Mouse (Mus musculus) testis, adult 2 months (tissue): ENCODE measurements around the gene Exoc2. TPM values are rescaled to one million over a fixed set of nuclear protein-coding genes. Genes with fewer than 3 reads are reported as not detected.

Experiments
- H3K27ac ChIP-seq: fragments of 200-500 bp; 2 replicates; pipeline ENCODE4 v1.5.1; 2012; ENCODE audit warnings: low read depth, low read length; ENCODE audit not compliant: control insufficient read depth, insufficient read depth
- H3K27me3 ChIP-seq: fragments of 200-500 bp; 2 replicates; pipeline ENCODE4 v1.6.1; 2012; ENCODE audit warnings: mild to moderate bottlenecking, low read length, moderate library complexity; ENCODE audit not compliant: control insufficient read depth, insufficient read depth
- H3K36me3 ChIP-seq: fragments of 200-500 bp; 2 replicates; pipeline ENCODE4 v1.6.1; 2012; ENCODE audit warnings: mild to moderate bottlenecking, low read length; ENCODE audit not compliant: control insufficient read depth, insufficient read depth
- H3K4me1 ChIP-seq: fragments of 200-500 bp; 2 replicates; pipeline ENCODE4 v1.6.1; 2012; ENCODE audit warnings: low read length; ENCODE audit not compliant: control insufficient read depth, insufficient read depth
- H3K4me3 ChIP-seq: fragments of 200-500 bp; 2 replicates; pipeline ENCODE4 v1.5.1; 2012; ENCODE audit warnings: low read depth, mild to moderate bottlenecking, low read length, moderate library complexity, mixed read lengths; ENCODE audit not compliant: control insufficient read depth
- CTCF ChIP-seq: fragments of 200-500 bp; IDR thresholded peaks from 2 replicates; pipeline ENCODE4 v1.5.1; 2012; ENCODE audit warnings: low read depth, mild to moderate bottlenecking, inconsistent platforms, low read length, moderate library complexity; ENCODE audit not compliant: control insufficient read depth, insufficient read depth, insufficient replicate concordance
- POLR2A ChIP-seq: fragments of 200-500 bp; IDR thresholded peaks from 2 replicates; pipeline ENCODE4 v1.6.1; 2012; ENCODE audit warnings: low read depth, mild to moderate bottlenecking, inconsistent platforms, low read length, moderate library complexity; ENCODE audit not compliant: control insufficient read depth
- polyA plus RNA-seq: library from polyadenylated mRNA; depleted of rRNA; stranded (reverse); fragments of >200 nt; gene quantifications from 2 replicates; pipeline ENCODE4 v1.2.3, GENCODE M21; 2012

Gene Exoc2
- polyA plus RNA-seq, 1 experiment = 10.7 TPM

GRCm38 (mm10) chr13:30921914-30922313 lies 52.0 kb downstream of the Exoc2 start:
- H3K4me3 ChIP-seq = no peak overlapping the region
- H3K36me3 ChIP-seq = no peaks in the 10 kb centered on the region
- no peak for TF ChIP-seq POLR2A
- TF ChIP-seq CTCF = no peak
- no peak overlapping the region for H3K27ac ChIP-seq
- H3K4me1 ChIP-seq = no peaks in the 10 kb centered on the region
- H3K27me3 ChIP-seq = no peaks in the 10 kb centered on the region

DNA sequence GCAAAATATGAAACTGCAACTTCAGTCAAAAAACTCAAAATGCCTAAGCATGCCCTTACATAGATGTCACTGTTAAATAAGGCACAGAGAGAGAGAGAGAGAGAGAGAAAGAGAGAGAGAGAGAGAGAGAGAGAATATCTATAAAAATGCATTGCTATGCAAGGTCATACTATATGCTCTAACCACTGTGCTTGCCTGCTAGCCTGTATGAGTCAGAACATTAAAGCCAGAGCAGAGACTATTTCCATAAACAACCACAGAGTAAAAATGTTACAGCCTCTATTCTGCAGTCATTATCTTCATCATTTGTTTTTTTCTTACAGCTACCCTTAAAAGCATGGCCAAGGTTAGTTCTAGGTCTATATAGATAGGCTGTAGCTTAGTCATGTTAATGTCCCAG lies 60.1 kb downstream of the Exoc2 start:
- Histone ChIP-seq H3K27ac (no peak overlapping the region), H3K4me1 (no peaks in the 10 kb centered on the region), H3K27me3 (no peaks in the 10 kb centered on the region), H3K4me3 (no peak overlapping the region), H3K36me3 (no peaks in the 10 kb centered on the region; the same call in 1 of the 2 replicates)
- TF ChIP-seq POLR2A (no peak), CTCF (no peak)

- Histone ChIP-seq H3K27ac (no peak overlapping the region), H3K4me1 (no peaks in the 10 kb centered on the region), H3K36me3 (no peaks in the 10 kb centered on the region; the same call in 1 of the 2 replicates), H3K27me3 (no peaks in the 10 kb centered on the region), H3K4me3 (no peak overlapping the region)
- TF ChIP-seq CTCF = no peak
- no peak for TF ChIP-seq POLR2A
Measured at GRCm38 (mm10) chr13:30913028-30913427, 60.9 kb downstream of the Exoc2 start.

DNA sequence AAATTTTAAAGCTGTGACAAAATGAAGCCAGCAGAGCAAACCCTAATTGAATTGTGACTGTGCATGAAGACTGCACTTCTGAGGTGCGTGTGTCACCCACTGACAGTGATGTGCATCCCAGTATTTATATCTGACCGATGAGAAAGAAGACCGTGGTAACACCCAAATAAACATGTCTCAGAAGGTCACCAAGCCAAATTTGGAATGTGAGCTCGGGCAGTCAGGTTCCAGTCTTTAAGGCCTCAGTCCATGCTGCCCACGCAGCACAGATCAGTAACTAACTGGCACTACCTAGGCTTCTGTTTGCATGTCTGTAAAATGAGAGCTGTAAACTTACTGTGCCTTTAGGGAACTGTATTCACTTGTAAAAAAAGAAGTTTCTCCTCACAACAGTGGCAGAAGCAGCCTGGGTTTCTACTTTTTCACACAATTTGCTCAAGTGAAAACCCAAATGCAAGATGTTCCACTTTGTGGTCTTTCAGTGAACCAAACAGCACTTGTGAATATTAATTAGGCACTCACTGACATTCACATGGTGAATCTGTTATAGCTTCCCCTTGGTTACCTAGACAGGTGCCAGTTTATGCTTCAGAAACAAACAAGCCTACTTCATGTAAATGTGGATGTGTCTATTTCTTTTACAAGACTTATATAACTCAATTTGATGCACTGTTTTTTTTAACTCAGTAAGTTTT lies 61.8 kb downstream of the Exoc2 start:
- H3K4me3 ChIP-seq = no peak overlapping the region
- H3K36me3 ChIP-seq = no peaks in the 10 kb centered on the region; the same call in 1 of the 2 replicates
- no peaks in the 10 kb centered on the region for H3K27me3 ChIP-seq
- no peak overlapping the region for H3K27ac ChIP-seq
- no peaks in the 10 kb centered on the region for H3K4me1 ChIP-seq
- TF ChIP-seq POLR2A (no peak), CTCF (no peak)

DNA sequence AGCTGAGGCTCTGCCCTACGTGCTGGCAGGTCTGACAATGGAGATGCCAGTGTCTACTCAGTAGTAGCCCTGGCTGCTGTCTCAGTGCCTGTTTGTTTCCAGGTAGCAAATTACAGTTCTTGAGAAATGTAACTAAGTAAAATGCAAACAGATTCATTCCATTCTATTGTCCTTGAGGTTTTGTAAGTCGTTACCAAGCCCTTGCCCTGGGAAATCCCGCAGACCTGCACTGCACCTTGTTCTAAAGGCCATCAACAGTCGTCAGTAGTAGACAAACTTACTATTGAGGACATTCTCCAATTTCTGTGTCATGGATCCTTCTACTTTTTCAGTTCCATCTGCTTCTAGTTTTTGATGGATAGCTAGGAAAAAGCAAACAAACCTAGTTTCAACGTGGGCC lies 63.0 kb downstream of the Exoc2 start:
- TF ChIP-seq POLR2A = no peak
- no peak for TF ChIP-seq CTCF
- Histone ChIP-seq H3K36me3 (no peaks in the 10 kb centered on the region; the same call in 1 of the 2 replicates), H3K4me3 (no peak overlapping the region), H3K27ac (no peak overlapping the region), H3K27me3 (no peaks in the 10 kb centered on the region), H3K4me1 (no peaks in the 10 kb centered on the region)

DNA sequence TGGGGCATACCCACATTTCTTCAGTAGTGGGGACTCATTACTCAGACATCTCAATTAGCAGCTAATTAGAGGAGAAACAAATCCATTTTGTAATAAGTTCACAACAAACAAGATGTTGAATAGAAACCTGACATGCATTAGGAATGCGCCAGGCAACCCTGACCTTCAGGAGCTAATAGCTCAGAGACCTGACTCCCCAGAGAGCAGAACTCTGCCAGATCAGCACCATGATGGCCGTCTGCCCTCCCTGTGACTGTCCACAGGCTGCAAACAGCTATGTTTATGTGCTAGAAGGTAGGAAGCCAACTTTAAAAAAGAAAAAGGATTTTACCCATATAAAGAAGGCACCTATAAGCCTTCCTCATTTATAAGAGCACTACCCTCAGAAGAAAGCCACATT lies 71.6 kb downstream of the Exoc2 start:
- Histone ChIP-seq H3K27ac (no peak overlapping the region), H3K27me3 (no peaks in the 10 kb centered on the region), H3K4me3 (no peak overlapping the region), H3K36me3 (no peaks in the 10 kb centered on the region), H3K4me1 (no peaks in the 10 kb centered on the region)
- TF ChIP-seq POLR2A = no peak

GRCm38 (mm10) chr13:30901387-30902041 lies 72.4 kb downstream of the Exoc2 start:
- Histone ChIP-seq H3K27ac (no peak overlapping the region), H3K4me1 (no peaks in the 10 kb centered on the region), H3K36me3 (no peaks in the 10 kb centered on the region), H3K4me3 (no peak overlapping the region), H3K27me3 (no peaks in the 10 kb centered on the region)
- TF ChIP-seq CTCF = no peak
- TF ChIP-seq POLR2A = no peak

DNA sequence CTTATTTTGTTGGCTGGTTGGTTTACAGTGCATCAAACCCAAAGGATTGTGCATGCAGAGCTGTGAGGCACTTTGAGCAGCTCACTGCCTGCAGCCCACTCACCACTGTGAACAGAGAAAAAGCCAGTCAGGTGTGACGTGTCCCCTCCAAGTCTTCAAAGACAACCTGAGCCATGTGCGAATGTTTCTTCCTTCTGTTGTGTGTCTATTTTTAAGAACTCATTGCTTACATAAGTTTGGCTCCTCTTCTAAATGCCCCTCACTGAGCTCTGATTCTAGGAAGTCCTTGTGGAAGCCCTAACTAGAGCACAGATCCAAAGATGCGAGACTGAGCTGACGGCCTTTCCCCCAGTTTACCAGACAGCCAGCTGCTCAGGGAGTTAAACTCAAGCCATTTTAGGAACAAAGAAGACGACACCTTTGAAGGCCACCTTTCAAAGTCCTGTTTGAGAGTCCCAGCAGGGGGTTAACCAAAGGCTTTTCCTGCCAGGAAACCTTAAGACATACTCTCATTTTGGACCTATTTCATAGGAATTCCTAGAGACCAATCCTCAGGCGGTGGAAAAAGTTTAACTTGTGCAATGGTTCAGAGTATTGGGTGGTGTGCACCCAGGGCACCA lies 79.8 kb downstream of the Exoc2 start:
- Histone ChIP-seq H3K27me3 (no peaks in the 10 kb centered on the region), H3K36me3 (no peaks in the 10 kb centered on the region), H3K4me1 (no peaks in the 10 kb centered on the region), H3K27ac (no peak overlapping the region), H3K4me3 (no peak overlapping the region)
- TF ChIP-seq CTCF (no peak), POLR2A (no peak)
